Mouse (Mus musculus) kidney, embryonic 16.5 days (tissue): ENCODE data around the gene Gm21149. TPM values are rescaled to one million over a fixed set of nuclear protein-coding genes. Genes with fewer than 3 reads are reported as not detected.
"Not testable (repeated sequence)": the region's sequence is repeated elsewhere in the genome, so short reads cannot be mapped to it uniquely, and the experiment has no call there.

Source experiments
- ATAC-seq: fragments of 200-750 bp; cut with Nextera tagmentation; 2 replicates; pipeline ENCODE4 v1.8.0; 2017; ENCODE audit warnings: moderate TSS enrichment; ENCODE audit not compliant: low FRiP score, low TSS enrichment
- H3K27ac ChIP-seq: fragments of 300-500 bp; sonication (generic); 2 replicates; pipeline ENCODE4 v1.5.1; 2014; ENCODE audit warnings: low read length
- H3K27me3 ChIP-seq: fragments of 300-500 bp; sonication (generic); 2 replicates; pipeline ENCODE4 v1.6.1; 2014; ENCODE audit warnings: low read length, control low read depth, mixed read lengths; ENCODE audit not compliant: insufficient read depth
- H3K36me3 ChIP-seq: fragments of 300-500 bp; sonication (generic); 2 replicates; pipeline ENCODE4 v1.6.1; 2014; ENCODE audit warnings: low read length, control low read depth, mixed read lengths; ENCODE audit not compliant: insufficient read depth
- H3K4me1 ChIP-seq: fragments of 300-500 bp; sonication (generic); 2 replicates; pipeline ENCODE4 v1.6.1; 2014; ENCODE audit warnings: low read length, control low read depth, mixed read lengths; ENCODE audit not compliant: insufficient read depth
- H3K4me2 ChIP-seq: fragments of 300-500 bp; sonication (generic); replicated peaks from 2 replicates; pipeline ENCODE4 v1.6.1; 2014; ENCODE audit warnings: low read depth, low read length
- H3K4me3 ChIP-seq: fragments of 300-500 bp; sonication (generic); 2 replicates; pipeline ENCODE4 v1.5.1; 2014; ENCODE audit warnings: mild to moderate bottlenecking, low read length
- H3K9ac ChIP-seq: fragments of 300-500 bp; sonication (generic); replicated peaks from 2 replicates; pipeline ENCODE4 v1.6.1; 2014; ENCODE audit warnings: low read length
- H3K9me3 ChIP-seq: fragments of 300-500 bp; sonication (generic); 2 replicates; pipeline ENCODE4 v1.6.1; 2016; ENCODE audit warnings: low read length, control low read depth
- WGBS: fragments of 180-500 bp; shearing (Covaris S2); extraction: QIAGEN DNeasy Blood & Tissue Kit; methylation state at CpG from one replicate; pipeline ENCODE4 v1.1.7; 2014; 5-methylcytosine and 5-hydroxymethylcytosine counted together
- polyA plus RNA-seq: library from polyadenylated mRNA; unstranded; fragments of >200 nt; fragmentation: Nextera tagmentation; extraction: Ambion mirVana; gene quantifications from 2 replicates; pipeline ENCODE4 v1.2.1, GENCODE M21; 2015

The Gm21149 gene
- polyA plus RNA-seq, 1 experiment from 2014 or later, result not detected

- Histone ChIP-seq H3K4me3 (0 out of 2 replicates have a peak overlapping the region, but pooled peaks have one; percentile 0), H3K4me2 (peak overlapping the region; percentile 24)
Observed at GRCm38 (mm10) chr5:15506575-15507308, 30.4 kb upstream of the Gm21149 start.

GRCm38 (mm10) chr5:15498774-15499400 lies 22.6 kb upstream of the Gm21149 start:
- not testable (repeated sequence) for H3K36me3 ChIP-seq, H3K9ac ChIP-seq, H3K4me2 ChIP-seq, H3K4me3 ChIP-seq, H3K4me1 ChIP-seq, H3K27ac ChIP-seq, H3K27me3 ChIP-seq
- peak; percentile 79 for ATAC-seq
- H3K9me3 ChIP-seq, result peaks cover 19% of the 10 kb centered on the region
- WGBS, result 33% methylated on average over 5 of the region's 5 CpGs

More at GRCm38 (mm10) chr5:15506575-15507308, 30.4 kb upstream of the Gm21149 start:
- no peak overlapping the region for H3K27ac ChIP-seq
- peaks cover 14% of the 10 kb centered on the region for H3K9me3 ChIP-seq
- H3K27me3 ChIP-seq, result no peaks in the 10 kb centered on the region
- no peak overlapping the region for H3K9ac ChIP-seq
- 55% methylated on average over 16 of the region's 16 CpGs for WGBS
- ATAC-seq, result peak; percentile 82; the same call in 1 of the 2 replicates
- no peaks in the 10 kb centered on the region for H3K4me1 ChIP-seq
- H3K36me3 ChIP-seq, result no peaks in the 10 kb centered on the region

GRCm38 (mm10) chr5:15498350-15498749 lies 22.0 kb upstream of the Gm21149 start:
- H3K4me3 ChIP-seq, H3K4me1 ChIP-seq, H3K27ac ChIP-seq, H3K27me3 ChIP-seq, H3K9ac ChIP-seq, H3K4me2 ChIP-seq, H3K36me3 ChIP-seq: not testable (repeated sequence)
- ATAC-seq, result 0 out of 2 replicates have a peak, but pooled peaks have one; percentile 23
- peaks cover 19% of the 10 kb centered on the region for H3K9me3 ChIP-seq
- WGBS, result 78% methylated on average over 3 of the region's 3 CpGs

DNA sequence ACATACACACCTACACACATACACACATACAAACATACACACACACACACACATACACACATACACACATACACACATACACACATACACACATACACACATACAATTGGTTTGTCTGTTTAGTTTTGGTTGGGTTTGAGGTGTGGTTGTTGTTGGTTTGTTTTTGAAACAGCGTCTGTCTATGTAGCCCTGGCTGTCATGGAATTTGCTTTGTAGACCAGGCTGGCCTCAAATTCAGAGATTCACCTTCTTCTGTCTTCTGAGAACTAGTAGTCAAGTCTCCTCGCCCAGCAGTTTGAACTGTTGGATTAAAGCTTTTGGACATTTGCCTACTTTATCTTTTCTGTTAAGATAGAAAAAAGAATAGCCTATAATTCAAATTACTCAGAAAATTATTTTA lies 14.6 kb upstream of the Gm21149 start:
- H3K36me3 ChIP-seq, result not testable (repeated sequence)

DNA sequence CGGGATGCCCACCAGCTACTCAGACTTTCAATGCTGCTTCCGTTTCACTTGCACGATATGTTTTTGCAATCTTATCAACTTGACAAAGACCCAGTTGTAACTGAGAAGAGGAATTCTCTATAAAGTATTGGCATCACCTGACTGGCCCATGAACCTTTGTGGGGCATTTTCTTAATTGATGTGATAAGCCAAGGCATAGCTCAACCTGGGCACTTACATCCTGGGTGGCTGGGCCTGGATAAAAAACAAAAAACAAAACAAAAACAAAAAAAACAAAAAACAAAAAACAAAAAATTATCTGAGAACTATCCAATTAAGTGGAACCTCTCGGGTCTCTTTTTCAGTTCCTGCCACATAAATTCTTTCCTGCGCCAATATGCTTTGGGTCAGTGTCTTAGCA lies 12.4 kb upstream of the Gm21149 start:
- H3K4me1 ChIP-seq, result no peaks in the 10 kb centered on the region
- no peaks in the 10 kb centered on the region for H3K36me3 ChIP-seq
- 88% methylated on average over 5 of the region's 5 CpGs for WGBS
- H3K27ac ChIP-seq, result no peak overlapping the region
- no peak overlapping the region for H3K4me2 ChIP-seq
- no peak overlapping the region for H3K9ac ChIP-seq
- ATAC-seq, result no peak
- H3K9me3 ChIP-seq, result peaks cover 14% of the 10 kb centered on the region; the same call in 1 of the 2 replicates
- no peaks in the 10 kb centered on the region for H3K27me3 ChIP-seq
- H3K4me3 ChIP-seq, result no peak overlapping the region

More for the DNA sequence above, 14.6 kb upstream of the Gm21149 start:
- H3K4me3 ChIP-seq, ATAC-seq, H3K27me3 ChIP-seq, H3K9ac ChIP-seq, H3K4me1 ChIP-seq, H3K27ac ChIP-seq, H3K4me2 ChIP-seq, H3K9me3 ChIP-seq: not testable (repeated sequence)
- 56% methylated on average over 2 of the region's 2 CpGs for WGBS

DNA sequence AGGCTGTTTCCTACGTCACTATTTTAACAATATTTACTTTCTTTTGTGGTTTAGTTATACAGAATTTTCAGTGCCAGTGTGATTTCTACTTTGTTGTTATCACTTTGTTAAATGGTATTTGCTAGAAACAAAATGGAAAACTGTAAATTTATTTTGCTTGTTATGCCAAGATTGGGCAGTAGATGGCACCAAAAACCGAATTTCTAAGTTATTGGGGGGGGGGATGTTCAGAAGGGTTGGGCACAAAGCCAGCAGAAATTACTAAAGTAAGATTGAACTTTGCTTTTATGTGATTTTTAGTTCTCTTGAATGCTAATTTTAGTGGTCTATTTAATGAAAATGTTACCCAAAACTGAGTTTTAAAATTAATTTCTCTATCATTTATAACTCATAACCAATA lies 8.3 kb upstream of the Gm21149 start:
- not testable (repeated sequence) for H3K27ac ChIP-seq, ATAC-seq, H3K27me3 ChIP-seq, H3K9ac ChIP-seq, H3K36me3 ChIP-seq, H3K4me3 ChIP-seq, H3K4me2 ChIP-seq, H3K4me1 ChIP-seq
- H3K9me3 ChIP-seq, result peaks cover 23% of the 10 kb centered on the region
- WGBS, result 24% methylated on average over 2 of the region's 2 CpGs

- H3K9ac ChIP-seq, H3K27me3 ChIP-seq, H3K36me3 ChIP-seq, ATAC-seq, H3K4me1 ChIP-seq, H3K27ac ChIP-seq, H3K4me3 ChIP-seq, H3K4me2 ChIP-seq: not testable (repeated sequence)
- H3K9me3 ChIP-seq, result peaks cover 21% of the 10 kb centered on the region
- WGBS, result 60% methylated on average over 4 of the region's 4 CpGs
Observed at GRCm38 (mm10) chr5:15483576-15483975, 7.3 kb upstream of the Gm21149 start.

DNA sequence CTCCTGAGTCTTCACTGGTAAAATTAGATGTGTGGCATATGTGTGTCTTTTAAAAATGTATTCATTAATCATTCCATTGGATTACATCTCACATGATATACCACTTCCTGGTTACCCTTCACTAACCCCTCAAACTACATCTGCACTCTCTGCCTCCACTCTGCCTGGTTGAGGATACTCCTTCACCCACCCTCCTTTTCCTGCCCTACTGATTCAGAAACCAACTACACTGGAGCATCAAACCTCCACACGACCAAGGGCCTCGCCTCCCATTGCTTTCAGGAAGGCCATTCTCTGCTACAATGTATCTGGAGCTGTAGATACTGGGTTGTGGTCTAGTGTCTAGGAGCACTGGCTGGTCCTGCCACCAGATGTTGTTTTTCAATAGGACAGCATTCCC lies 6.5 kb upstream of the Gm21149 start:
- ATAC-seq, H3K4me3 ChIP-seq, H3K36me3 ChIP-seq, H3K27ac ChIP-seq, H3K27me3 ChIP-seq, H3K4me1 ChIP-seq, H3K9ac ChIP-seq, H3K4me2 ChIP-seq: not testable (repeated sequence)
- H3K9me3 ChIP-seq, result peaks cover 25% of the 10 kb centered on the region
- 67% methylated on average over 2 of the region's 2 CpGs for WGBS

- H3K27ac ChIP-seq, H3K4me1 ChIP-seq, H3K4me3 ChIP-seq, H3K9me3 ChIP-seq, H3K9ac ChIP-seq, H3K4me2 ChIP-seq, H3K36me3 ChIP-seq, H3K27me3 ChIP-seq, ATAC-seq: not testable (repeated sequence)
- WGBS, result 69% methylated on average over 1 of the region's 1 CpGs
Observed at GRCm38 (mm10) chr5:15470141-15470540, 6.2 kb downstream of the Gm21149 start.

GRCm38 (mm10) chr5:15467768-15468167 lies 8.6 kb downstream of the Gm21149 start:
- H3K27ac ChIP-seq, H3K36me3 ChIP-seq, H3K27me3 ChIP-seq, H3K4me3 ChIP-seq, H3K9me3 ChIP-seq, H3K4me2 ChIP-seq, ATAC-seq, H3K9ac ChIP-seq, H3K4me1 ChIP-seq: not testable (repeated sequence)
- 61% methylated on average over 6 of the region's 6 CpGs for whole genome bisulfite sequencing
